Mouse (Mus musculus) kidney, postnatal 14 days (tissue): ENCODE results near the gene Klhl2.

Experiments
- DNase-seq: peaks from one replicate; pipeline ENCODE4 v3.0.0; 2022; ENCODE audit warnings: mixed read lengths

Gene Klhl2

GRCm38 (mm10) chr8:64690306-64690705 is 159.5 kb downstream of the Klhl2 start:
- DNase-seq = no peak
